Mouse (Mus musculus) cortical plate, adult 2 months (tissue): ENCODE data around the gene Mfsd6. TPM values are rescaled to one million over a fixed set of nuclear protein-coding genes. Genes with fewer than 3 reads are reported as not detected.

Experiments
- H3K27ac ChIP-seq: fragments of 200-500 bp; 2 replicates; pipeline ENCODE4 v1.5.1; 2012; ENCODE audit warnings: low read length, control low read depth, inconsistent platforms; ENCODE audit not compliant: insufficient read depth
- H3K4me1 ChIP-seq: fragments of 200-500 bp; 2 replicates; pipeline ENCODE4 v1.6.1; 2011; ENCODE audit warnings: low read length; ENCODE audit not compliant: control insufficient read depth, insufficient read depth
- H3K4me3 ChIP-seq: fragments of 200-500 bp; 2 replicates; pipeline ENCODE4 v1.5.1; 2011; ENCODE audit warnings: mild to moderate bottlenecking, low read length, control low read depth; ENCODE audit not compliant: insufficient read depth
- CTCF ChIP-seq: fragments of 200-500 bp; IDR thresholded peaks from 2 replicates; pipeline ENCODE4 v1.5.1; 2011; ENCODE audit warnings: mild to moderate bottlenecking, control low read depth, low read length; ENCODE audit not compliant: insufficient read depth; ENCODE audit errors: extremely low read depth
- POLR2A ChIP-seq: fragments of 200-500 bp; IDR thresholded peaks from 2 replicates; pipeline ENCODE4 v1.6.1; 2011; ENCODE audit warnings: mild to moderate bottlenecking, low read length, control low read depth; ENCODE audit not compliant: insufficient read depth; ENCODE audit errors: extremely low read depth
- polyA plus RNA-seq: library from polyadenylated mRNA; depleted of rRNA; stranded (reverse); fragments of >200 nt; gene quantifications from 2 replicates; pipeline ENCODE4 v1.2.3, GENCODE M21; 2012; rRNA removed

Gene Mfsd6
- polyA plus RNA-seq, 1 experiment = 45.8 TPM

- peak overlapping the region; percentile 62 for H3K27ac ChIP-seq
- H3K4me3 ChIP-seq = peak overlapping the region; percentile 64
- TF ChIP-seq POLR2A = no peak
- no peak for TF ChIP-seq CTCF
- H3K4me1 ChIP-seq = no peaks in the 10 kb centered on the region
These were observed 96.3 kb downstream of the Mfsd6 start for GRCm38 (mm10) chr1:52630937-52631299.

GRCm38 (mm10) chr1:52630248-52630936 lies 96.9 kb downstream of the Mfsd6 start, which contains the start of gene Nemp2:
Nemp2 (plus strand) TSS chr1:52630703.
- peak within 1 kb of the TSS; percentile 64 for H3K4me3 ChIP-seq
- TF ChIP-seq POLR2A = peak; percentile 54; the same call in 1 of the 2 replicates
- TF ChIP-seq CTCF = peak; percentile 55
- peak within 1 kb of the TSS; percentile 62 for H3K27ac ChIP-seq
- H3K4me1 ChIP-seq = no peaks in the 10 kb centered on the region

GRCm38 (mm10) chr1:52620442-52620841 lies 106.8 kb downstream of the Mfsd6 start:
- H3K4me1 ChIP-seq = no peaks in the 10 kb centered on the region
- H3K27ac ChIP-seq = no peak overlapping the region
- no peak overlapping the region for H3K4me3 ChIP-seq
- TF ChIP-seq POLR2A (no peak), CTCF (no peak)

- Histone ChIP-seq H3K4me3 (no peak overlapping the region), H3K27ac (no peak overlapping the region), H3K4me1 (no peaks in the 10 kb centered on the region)
- no peak for TF ChIP-seq CTCF
- TF ChIP-seq POLR2A = no peak
These were observed 109.0 kb downstream of the Mfsd6 start for GRCm38 (mm10) chr1:52618217-52618616.

GRCm38 (mm10) chr1:52608486-52608885 lies 118.8 kb downstream of the Mfsd6 start:
- TF ChIP-seq POLR2A (no peak), CTCF (no peak)
- H3K4me1 ChIP-seq = no peaks in the 10 kb centered on the region
- H3K27ac ChIP-seq = no peak overlapping the region
- no peak overlapping the region for H3K4me3 ChIP-seq

GRCm38 (mm10) chr1:52607700-52608099 lies 119.6 kb downstream of the Mfsd6 start:
- TF ChIP-seq CTCF = no peak
- no peak for TF ChIP-seq POLR2A
- H3K4me3 ChIP-seq = no peak overlapping the region
- no peak overlapping the region for H3K27ac ChIP-seq
- H3K4me1 ChIP-seq = no peaks in the 10 kb centered on the region

Other genes with a start within 250 kb of the Mfsd6 start
- gene Nab1, start 226.8 kb downstream of the Mfsd6 start, polyA plus RNA-seq = 15.6 and 15.8 TPM in 2 replicates
- 10.4 and 11.1 TPM in 2 replicates for gene Nemp2, start 96.8 kb downstream of the Mfsd6 start, polyA plus RNA-seq
- 26.4 and 31.2 TPM in 2 replicates for gene Inpp1, start 90.2 kb upstream of the Mfsd6 start, polyA plus RNA-seq
- 18.3 and 19.9 TPM in 2 replicates for gene Hibch, start 117.5 kb upstream of the Mfsd6 start, polyA plus RNA-seq